Mouse (Mus musculus) CH12.LX (cell line): Measurements from ENCODE around the gene Cabin1.

ENCODE experiments used
- CHD2 ChIP-seq: IDR thresholded peaks from 2 replicates; pipeline ENCODE4 v1.6.1; 2011; ENCODE audit warnings: low read length, improper control_type of control experiment
- CTCF ChIP-seq, 2 experiments: IDR thresholded peaks in 1 of 2; conservative IDR thresholded peaks in 1 of 2; 2 replicates each; pipeline ENCODE4 v1.5.1; 2011 to 2012; ENCODE audit warnings: low read depth in 2 of 2, low read length in 2 of 2, improper control_type of control experiment in 1 of 2, inconsistent platforms in 1 of 2, mild to moderate bottlenecking in 1 of 2, moderate library complexity in 1 of 2
- EP300 ChIP-seq: IDR thresholded peaks from 2 replicates; pipeline ENCODE4 v1.6.1; 2011; ENCODE audit warnings: low read length, improper control_type of control experiment
- MAZ ChIP-seq: IDR thresholded peaks from 2 replicates; pipeline ENCODE4 v1.6.1; 2012; ENCODE audit warnings: low read depth, mild to moderate bottlenecking, inconsistent platforms, low read length, improper control_type of control experiment, moderate library complexity
- POLR2A ChIP-seq: IDR thresholded peaks from 2 replicates; pipeline ENCODE4 v1.6.1; 2011; ENCODE audit warnings: low read depth, mild to moderate bottlenecking, improper control_type of control experiment, low read length
- TBP ChIP-seq: conservative IDR thresholded peaks from 2 replicates; pipeline ENCODE4 v1.6.1; 2011; ENCODE audit warnings: low read depth, low read length, improper control_type of control experiment
- UBTF ChIP-seq: IDR thresholded peaks from 2 replicates; pipeline ENCODE4 v1.6.1; 2012; ENCODE audit warnings: low read depth, mild to moderate bottlenecking, inconsistent platforms, low read length, improper control_type of control experiment, moderate library complexity

- TF ChIP-seq MAZ (no peak), CTCF (conservative IDR thresholded peaks at IDR 0.05 in 1 of 2, IDR thresholded peaks at IDR 0.05 in 1 of 2; ENCODE audit: low read depth in 2 of 2, low read length in 2 of 2) (no peak), POLR2A (no peak), CHD2 (no peak), TBP (no peak), EP300 (no peak), UBTF (no peak)
Observed at GRCm38 (mm10) chr10:75702494-75702893, 61.6 kb downstream of the Cabin1 start.
